Mouse (Mus musculus) midbrain, embryonic 16.5 days (tissue): ENCODE results near the gene Erc2. TPM values are rescaled to one million over a fixed set of nuclear protein-coding genes. Genes with fewer than 3 reads are reported as not detected.

Experiments used
- ATAC-seq: fragments of 200-750 bp; cut with Nextera tagmentation; 2 replicates; pipeline ENCODE4 v1.8.0; 2017; ENCODE audit warnings: moderate TSS enrichment
- H3K27ac ChIP-seq: fragments of 300-500 bp; sonication (generic); 2 replicates; pipeline ENCODE4 v1.5.1; 2014; ENCODE audit warnings: mild to moderate bottlenecking, low read length, mixed read lengths
- H3K27me3 ChIP-seq: fragments of 300-500 bp; sonication (generic); 2 replicates; pipeline ENCODE4 v1.6.1; 2014; ENCODE audit warnings: low read depth, low read length, mixed read lengths; ENCODE audit not compliant: control insufficient read depth, insufficient read depth
- H3K36me3 ChIP-seq: fragments of 300-500 bp; sonication (generic); 2 replicates; pipeline ENCODE4 v1.6.1; 2014; ENCODE audit warnings: mild to moderate bottlenecking, low read length, moderate library complexity, mixed read lengths; ENCODE audit not compliant: control insufficient read depth, insufficient read depth
- H3K4me1 ChIP-seq: fragments of 300-500 bp; sonication (generic); 2 replicates; pipeline ENCODE4 v1.6.1; 2014; ENCODE audit warnings: mild to moderate bottlenecking, low read length, mixed read lengths; ENCODE audit not compliant: control insufficient read depth, insufficient read depth
- H3K4me2 ChIP-seq: fragments of 300-500 bp; sonication (generic); 2 replicates; pipeline ENCODE4 v1.6.1; 2014; ENCODE audit warnings: mild to moderate bottlenecking, low read length, mixed read lengths
- H3K4me3 ChIP-seq: fragments of 300-500 bp; sonication (generic); 2 replicates; pipeline ENCODE4 v1.5.1; 2014; ENCODE audit warnings: low read depth, mild to moderate bottlenecking, low read length, moderate library complexity, mixed read lengths
- H3K9ac ChIP-seq: fragments of 300-500 bp; sonication (generic); 2 replicates; pipeline ENCODE4 v1.6.1; 2014; ENCODE audit warnings: low read depth, low read length, mixed read lengths
- H3K9me3 ChIP-seq: fragments of 300-500 bp; sonication (generic); replicated peaks from 2 replicates; pipeline ENCODE4 v1.6.1; 2014; ENCODE audit warnings: mild to moderate bottlenecking, low read length, mixed read lengths; ENCODE audit not compliant: control insufficient read depth, poor library complexity, severe bottlenecking
- WGBS: fragments of 180-500 bp; shearing (Covaris S2); extraction: QIAGEN DNeasy Blood & Tissue Kit; methylation state at CpG from one replicate; pipeline ENCODE4 v1.1.7; 2014; 5-methylcytosine and 5-hydroxymethylcytosine counted together
- polyA plus RNA-seq: library from polyadenylated mRNA; unstranded; fragments of >200 nt; fragmentation: Nextera tagmentation; extraction: Ambion mirVana; gene quantifications from 2 replicates; pipeline ENCODE4 v1.2.1, GENCODE M21; 2015

Erc2 gene
- polyA plus RNA-seq, 1 experiment from 2014 or later, result 94.2 TPM

DNA sequence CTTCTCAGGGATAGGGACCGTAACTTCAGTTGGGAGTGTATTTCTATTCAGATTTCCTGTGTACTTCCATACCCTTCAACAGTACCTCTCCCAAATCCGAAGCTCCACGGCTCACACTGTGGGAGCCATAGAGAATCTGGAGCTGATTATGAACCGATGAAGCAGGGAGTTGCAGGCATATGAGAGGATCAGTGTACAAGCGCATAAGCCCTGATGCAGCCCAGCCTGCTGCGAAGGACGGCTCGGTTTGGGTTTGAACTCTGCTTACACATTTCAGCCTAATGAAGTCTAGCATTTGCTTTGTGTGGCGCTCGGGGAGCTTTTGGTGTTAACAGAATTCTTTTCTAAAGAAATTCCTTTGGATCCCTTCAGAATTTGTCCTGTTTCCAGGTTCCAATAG is 749.4 kb downstream of the Erc2 start:
- Histone ChIP-seq H3K9ac (no peak overlapping the region), H3K9me3 (no peaks in the 10 kb centered on the region), H3K36me3 (no peaks in the 10 kb centered on the region), H3K4me2 (no peak overlapping the region), H3K27me3 (peaks cover 10% of the 10 kb centered on the region), H3K4me3 (no peak overlapping the region), H3K27ac (no peak overlapping the region), H3K4me1 (peaks cover 13% of the 10 kb centered on the region)
- 77% methylated on average over 10 of the region's 10 CpGs for WGBS
- ATAC-seq, result no peak

DNA sequence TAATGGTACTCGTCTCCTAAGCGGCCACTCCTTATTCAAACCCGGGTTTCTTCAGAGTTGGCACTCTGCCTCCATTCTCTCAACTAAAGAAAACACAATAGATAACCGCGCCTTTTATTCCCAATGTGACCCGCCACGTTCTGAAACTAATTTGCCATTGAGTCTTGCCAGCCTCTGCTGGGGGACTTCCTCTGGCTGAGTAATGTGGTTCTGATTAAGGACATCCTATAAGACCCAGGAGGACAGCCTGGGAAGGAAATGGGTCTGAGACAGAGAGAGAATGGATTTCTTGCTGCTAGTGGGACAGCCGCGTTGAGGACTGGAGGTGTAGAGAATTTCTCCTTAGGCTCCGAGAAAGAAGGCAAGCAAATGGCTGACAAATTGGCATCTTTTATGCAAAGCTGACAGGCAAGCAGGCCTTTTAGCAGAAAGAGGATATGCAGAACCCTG is 753.4 kb downstream of the Erc2 start:
- peak overlapping the region; percentile 15; the same call in 1 of the 2 replicates for H3K27ac ChIP-seq
- peaks cover 15% of the 10 kb centered on the region for H3K27me3 ChIP-seq
- H3K9me3 ChIP-seq, result no peaks in the 10 kb centered on the region
- H3K36me3 ChIP-seq, result no peaks in the 10 kb centered on the region
- H3K9ac ChIP-seq, result no peak overlapping the region
- 14% methylated on average over 10 of the region's 10 CpGs for WGBS
- H3K4me1 ChIP-seq, result peaks cover 13% of the 10 kb centered on the region
- H3K4me2 ChIP-seq, result peak overlapping the region; percentile 24; the same call in 1 of the 2 replicates
- no peak overlapping the region for H3K4me3 ChIP-seq
- ATAC-seq, result 0 out of 2 replicates have a peak, but pooled peaks have one; percentile 14

DNA sequence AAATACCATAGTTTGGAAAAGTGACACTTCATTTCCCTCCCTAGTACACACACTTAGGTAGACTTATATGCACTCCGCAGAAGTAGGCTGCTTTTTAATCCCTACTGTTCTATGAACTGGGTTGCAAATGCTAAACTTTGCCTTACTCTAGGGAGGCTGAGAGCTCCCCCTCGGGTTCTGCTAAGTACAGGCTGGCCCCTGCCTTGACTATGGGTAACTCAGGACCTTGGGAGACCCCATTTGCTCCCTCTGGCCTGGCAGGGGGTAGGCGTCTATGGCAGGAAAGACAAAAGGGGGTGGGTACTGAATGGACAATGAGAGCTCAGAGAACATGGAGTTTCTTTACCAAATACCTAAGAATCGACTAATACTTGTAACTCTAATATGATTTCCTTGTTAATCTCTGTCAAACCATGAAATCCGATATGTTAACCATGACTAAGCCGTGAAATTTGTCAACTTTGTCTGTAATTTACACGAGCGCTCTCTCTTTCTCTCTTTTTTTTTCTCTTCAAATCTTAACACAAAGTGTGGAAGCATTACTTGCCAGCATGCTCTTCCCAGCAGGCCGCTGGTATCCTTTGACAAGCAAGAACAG is 754.1 kb downstream of the Erc2 start:
- H3K9ac ChIP-seq, result no peak overlapping the region
- H3K4me1 ChIP-seq, result peaks cover 13% of the 10 kb centered on the region
- H3K36me3 ChIP-seq, result no peaks in the 10 kb centered on the region
- no peaks in the 10 kb centered on the region for H3K9me3 ChIP-seq
- H3K4me2 ChIP-seq, result no peak overlapping the region
- H3K27me3 ChIP-seq, result peaks cover 15% of the 10 kb centered on the region
- WGBS, result 35% methylated on average over 9 of the region's 9 CpGs
- peak; percentile 39; the same call in 1 of the 2 replicates for ATAC-seq
- 0 out of 2 replicates have a peak overlapping the region, but pooled peaks have one; percentile 15 for H3K27ac ChIP-seq
- H3K4me3 ChIP-seq, result no peak overlapping the region

DNA sequence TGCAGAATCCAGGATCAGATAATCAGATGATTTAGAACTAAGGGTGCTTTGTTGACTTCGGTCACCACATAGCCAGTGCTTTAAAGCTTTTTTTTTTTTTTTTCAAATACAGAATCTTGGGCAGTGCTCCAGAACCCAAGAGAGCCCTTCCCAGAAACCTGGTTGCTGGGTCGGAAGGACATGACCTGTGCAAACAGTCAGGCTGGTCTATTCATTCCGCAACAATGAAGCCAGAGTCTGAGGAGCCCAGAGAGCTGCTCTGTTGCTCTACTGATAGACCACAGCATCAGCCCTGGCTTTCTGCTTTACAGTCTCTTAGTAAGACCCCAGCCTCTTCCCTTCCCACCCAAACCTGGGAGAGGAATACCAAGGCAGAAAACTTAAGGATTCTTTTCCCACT is 755.3 kb downstream of the Erc2 start:
- 66% methylated on average over 3 of the region's 3 CpGs for WGBS
- no peak for ATAC-seq
- no peak overlapping the region for H3K9ac ChIP-seq

DNA sequence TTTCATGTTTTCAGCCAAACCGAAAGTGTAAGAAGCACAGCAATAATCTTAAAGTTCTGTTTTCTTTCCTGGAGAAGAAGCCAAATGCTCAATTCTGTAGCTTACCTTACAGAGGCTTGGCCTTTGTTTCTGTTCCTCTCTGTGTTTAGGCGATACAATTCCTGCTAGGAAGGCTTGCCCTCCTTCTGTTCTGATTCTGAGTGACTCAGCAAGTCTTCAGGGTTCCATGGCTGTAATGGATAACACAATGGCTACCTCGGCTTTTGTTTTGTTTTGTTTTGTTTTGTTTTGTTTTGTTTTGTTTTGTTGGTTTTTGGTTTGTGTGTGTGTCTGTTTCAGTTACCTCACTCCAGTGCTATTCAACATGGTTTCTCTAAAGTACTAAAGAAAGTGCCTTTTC is 757.9 kb downstream of the Erc2 start:
- H3K4me3 ChIP-seq, result no peak overlapping the region
- H3K36me3 ChIP-seq, result no peaks in the 10 kb centered on the region
- no peak overlapping the region for H3K9ac ChIP-seq
- ATAC-seq, result no peak
- H3K4me1 ChIP-seq, result peaks cover 15% of the 10 kb centered on the region
- H3K9me3 ChIP-seq, result no peaks in the 10 kb centered on the region
- H3K27ac ChIP-seq, result no peak overlapping the region
- no peak overlapping the region for H3K4me2 ChIP-seq
- WGBS, result 56% methylated on average over 3 of the region's 3 CpGs
- H3K27me3 ChIP-seq, result peaks cover 18% of the 10 kb centered on the region

More for the DNA sequence above, 755.3 kb downstream of the Erc2 start:
- Histone ChIP-seq H3K27ac (no peak overlapping the region), H3K36me3 (no peaks in the 10 kb centered on the region), H3K4me1 (peaks cover 15% of the 10 kb centered on the region), H3K4me2 (no peak overlapping the region), H3K9me3 (no peaks in the 10 kb centered on the region), H3K27me3 (peaks cover 15% of the 10 kb centered on the region), H3K4me3 (no peak overlapping the region)

DNA sequence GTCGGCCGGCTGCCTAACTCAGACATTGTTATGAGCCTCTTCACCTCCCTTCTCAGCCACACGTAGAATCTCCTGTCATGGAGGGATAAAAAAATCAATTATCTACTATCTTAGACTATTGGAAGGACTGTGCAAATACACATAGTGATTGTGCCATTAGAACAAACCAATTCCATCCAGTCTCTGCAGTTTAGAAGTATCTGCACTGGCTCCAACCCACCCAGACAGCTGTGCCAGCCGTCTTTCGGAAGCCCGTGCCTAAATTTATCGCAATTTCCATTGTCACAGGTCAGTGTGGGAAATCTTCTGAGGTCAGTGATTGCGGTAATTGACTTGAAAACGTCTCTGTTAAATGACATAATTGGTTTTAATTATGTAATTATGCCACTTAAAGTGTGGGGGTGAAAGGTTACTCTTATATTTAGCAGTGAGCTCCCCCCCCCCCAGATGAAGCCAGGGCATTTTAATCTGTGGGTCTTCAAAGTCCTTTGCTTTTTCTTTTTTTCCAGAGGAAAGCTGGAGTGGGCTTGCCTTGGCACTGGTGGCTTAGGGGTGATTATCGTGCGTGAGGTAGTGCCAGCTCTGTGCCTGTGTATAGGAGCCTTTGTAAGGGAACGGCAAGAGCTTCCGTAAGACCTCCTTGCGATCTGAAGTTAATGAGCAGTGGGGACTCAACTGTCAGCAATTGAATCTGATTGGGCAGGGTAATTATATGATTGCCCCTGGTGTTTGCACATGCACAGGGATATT is 759.7 kb downstream of the Erc2 start:
- Histone ChIP-seq H3K9me3 (no peaks in the 10 kb centered on the region), H3K4me2 (no peak overlapping the region), H3K27me3 (peaks cover 18% of the 10 kb centered on the region), H3K9ac (no peak overlapping the region), H3K27ac (no peak overlapping the region), H3K4me3 (no peak overlapping the region), H3K36me3 (peaks cover 4% of the 10 kb centered on the region; the same call in 1 of the 2 replicates), H3K4me1 (0 out of 2 replicates have a peak, but pooled peaks cover 2% of the 10 kb centered on the region)
- ATAC-seq, result peak; percentile 56; the same call in 1 of the 2 replicates
- 49% methylated on average over 14 of the region's 14 CpGs for WGBS

DNA sequence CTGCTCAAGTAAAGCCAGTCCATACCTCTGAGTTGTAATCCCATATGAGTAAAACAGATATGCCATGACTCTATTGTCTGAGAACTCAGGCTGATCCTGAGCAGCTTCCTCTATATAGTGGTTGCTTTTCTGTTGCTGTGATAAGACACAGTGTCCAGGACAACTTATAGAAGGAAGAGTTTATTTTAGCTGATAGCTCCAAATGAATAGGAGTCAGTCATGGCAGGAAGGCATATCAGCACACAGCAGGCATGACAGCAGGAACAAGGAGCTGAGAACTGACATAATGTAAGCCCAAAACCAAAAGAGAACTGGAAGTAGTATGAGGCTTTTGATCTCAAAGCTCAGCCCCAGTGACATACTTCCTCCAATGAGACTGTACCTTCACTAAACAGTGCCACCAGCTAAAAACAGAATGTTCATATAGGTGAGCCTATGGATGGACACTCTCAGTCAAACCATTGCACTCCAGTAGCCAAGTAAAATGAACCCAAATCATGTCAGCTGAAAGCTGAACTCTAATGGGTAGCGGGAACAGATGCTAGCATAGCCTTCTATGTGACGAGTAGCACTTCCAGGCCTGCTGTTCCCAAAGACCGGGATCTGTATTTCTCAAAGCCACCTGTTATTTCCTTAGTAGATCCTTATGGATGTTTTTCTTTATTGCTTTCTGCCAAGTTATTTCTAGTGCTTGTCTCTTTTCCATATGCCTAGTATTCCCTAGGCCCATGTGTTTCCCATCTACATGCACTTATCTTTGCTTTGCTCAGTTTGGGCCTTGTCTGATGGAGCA is 764.8 kb downstream of the Erc2 start:
- no peak overlapping the region for H3K4me2 ChIP-seq
- whole genome bisulfite sequencing, result 95% methylated on average over 3 of the region's 3 CpGs
- peaks cover 6% of the 10 kb centered on the region for H3K27me3 ChIP-seq
- no peak overlapping the region for H3K27ac ChIP-seq
- H3K9me3 ChIP-seq, result no peaks in the 10 kb centered on the region
- peaks cover 4% of the 10 kb centered on the region; the same call in 1 of the 2 replicates for H3K36me3 ChIP-seq
- no peak overlapping the region for H3K4me3 ChIP-seq
- no peak overlapping the region for H3K9ac ChIP-seq
- H3K4me1 ChIP-seq, result no peaks in the 10 kb centered on the region
- no peak for ATAC-seq

DNA sequence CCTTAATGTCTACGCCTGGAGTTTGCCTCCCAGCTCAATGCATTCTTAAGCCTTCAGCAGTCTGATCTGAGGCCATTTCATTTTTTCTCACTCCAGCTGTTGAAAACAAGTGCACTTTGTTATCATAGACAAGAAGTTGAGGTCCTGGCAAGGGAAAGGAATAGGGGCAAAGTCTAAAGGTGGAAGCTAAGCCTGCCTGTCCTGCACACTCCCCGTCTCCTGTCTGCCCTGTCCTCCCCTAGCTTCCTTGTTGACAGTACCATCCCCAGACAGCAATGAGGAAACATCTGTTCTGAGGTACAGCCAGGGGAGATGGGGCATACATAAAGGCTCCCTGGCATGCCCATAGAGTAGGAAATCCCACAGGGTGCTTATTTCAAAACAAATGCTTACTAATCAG is 776.7 kb downstream of the Erc2 start:
- H3K27me3 ChIP-seq, result no peaks in the 10 kb centered on the region
- H3K27ac ChIP-seq, result no peak overlapping the region
- H3K4me3 ChIP-seq, result no peak overlapping the region
- 81% methylated on average over 2 of the region's 2 CpGs for WGBS
- no peak overlapping the region for H3K4me2 ChIP-seq
- no peaks in the 10 kb centered on the region for H3K9me3 ChIP-seq
- no peak overlapping the region for H3K9ac ChIP-seq
- no peaks in the 10 kb centered on the region for H3K36me3 ChIP-seq
- no peaks in the 10 kb centered on the region for H3K4me1 ChIP-seq
- no peak for ATAC-seq
